Mouse (Mus musculus): ENCODE measurements around the gene Lpin3.
A peak's percentile ranks its signal among the peaks of the same experiment; 100 is the strongest.

Gene Lpin3

GRCm38 (mm10) chr2:160934451-160934850, 54.0 kb downstream of the Lpin3 start:
- no peak for DNase-seq

DNA sequence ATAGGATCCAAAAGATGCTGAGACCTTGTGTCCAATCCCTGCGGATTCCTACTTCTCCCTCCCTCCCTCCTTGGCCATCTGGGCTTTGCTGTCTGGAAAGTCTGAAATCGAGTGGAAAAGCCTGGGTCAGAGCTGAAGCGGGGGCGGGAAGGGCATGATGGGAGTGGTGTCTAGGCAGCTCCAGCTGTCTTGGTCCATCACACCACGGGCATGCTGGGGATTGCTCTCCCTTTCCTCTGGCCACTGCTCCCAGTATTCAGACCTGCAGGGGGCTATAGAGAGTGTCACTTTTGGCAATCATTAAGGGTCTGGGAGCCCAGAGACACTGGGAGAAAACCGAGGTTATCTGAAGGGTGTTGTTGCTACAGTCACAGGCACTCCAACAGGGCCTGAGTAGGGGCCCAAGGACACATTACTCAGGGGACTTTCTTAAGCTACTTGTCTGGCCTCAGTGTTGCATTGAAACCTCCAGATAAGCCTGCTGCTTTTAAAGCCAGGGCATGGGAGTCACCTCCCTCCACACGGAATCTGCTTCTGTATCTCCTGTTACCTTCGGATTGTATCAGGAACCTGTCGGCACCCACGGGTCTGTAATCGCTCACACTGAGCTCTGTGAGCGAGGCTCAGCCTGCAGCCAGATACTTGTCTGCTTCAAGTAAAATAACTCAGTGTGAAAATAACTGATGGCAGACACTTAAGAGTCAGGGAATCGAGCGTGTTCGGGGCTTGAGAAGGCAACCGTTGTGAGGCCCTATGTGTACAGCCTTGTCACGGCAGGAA, 60.6 kb downstream of the Lpin3 start:
- peak; percentile 15 to 41 for DNase-seq

- DNase-seq, result no peak
Measured at GRCm38 (mm10) chr2:160942443-160942842, 62.0 kb downstream of the Lpin3 start.

DNA sequence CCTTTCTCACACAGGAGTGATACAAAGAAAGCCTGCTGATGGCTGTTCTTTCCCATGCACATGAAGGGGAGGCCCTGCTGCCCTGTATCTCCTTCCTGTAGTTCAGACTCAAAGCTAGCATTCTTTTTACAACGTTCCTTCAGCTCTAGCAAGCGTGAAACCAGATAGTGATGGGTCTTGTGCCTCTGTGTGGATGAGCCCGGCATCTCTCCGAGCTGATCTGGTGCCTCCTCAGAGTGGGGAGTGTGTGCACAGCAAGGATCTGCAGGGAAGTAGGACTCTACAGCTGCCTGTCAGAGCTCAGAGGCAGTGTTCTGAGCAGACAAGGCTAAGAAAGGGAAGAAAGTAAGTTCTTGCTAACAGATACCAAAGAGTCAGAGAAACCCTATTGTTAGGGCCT, 71.1 kb downstream of the Lpin3 start:
- no peak for DNase-seq

DNA sequence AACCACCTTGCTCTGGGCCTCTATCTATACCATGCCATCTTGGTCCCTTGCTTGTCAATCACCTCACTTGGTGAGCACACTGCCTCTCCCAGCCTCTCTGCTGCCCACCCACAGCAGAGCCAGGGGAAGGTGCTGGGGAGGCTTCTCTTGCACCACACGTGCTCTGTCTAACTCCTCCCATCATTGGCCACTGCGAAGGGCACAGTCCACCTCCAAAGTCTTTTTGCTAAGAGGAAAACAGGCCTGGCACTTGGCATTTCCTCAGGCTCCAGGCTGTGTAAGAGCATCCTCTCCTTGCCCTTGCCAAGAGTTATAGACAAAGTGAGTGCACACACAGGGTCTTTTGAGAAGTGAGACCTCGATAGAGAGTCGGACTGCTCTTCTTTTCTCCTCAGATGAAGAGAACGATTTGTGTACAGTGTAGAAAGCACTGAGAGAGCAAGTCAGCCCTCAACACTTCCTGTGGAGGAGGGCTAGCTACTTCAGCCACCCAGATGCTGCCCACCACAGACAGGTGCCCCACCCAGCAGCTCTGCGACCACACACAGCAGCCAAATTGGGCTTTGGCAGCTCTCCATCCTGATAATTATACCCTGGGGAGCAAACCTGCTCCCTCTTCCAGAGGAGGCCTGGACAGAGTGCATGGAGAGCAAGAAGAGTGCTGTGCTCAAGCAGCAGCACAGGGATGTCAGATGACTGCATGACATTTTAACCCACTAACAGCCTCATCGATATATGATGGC, 72.8 kb downstream of the Lpin3 start:
- no peak for DNase-seq

DNA sequence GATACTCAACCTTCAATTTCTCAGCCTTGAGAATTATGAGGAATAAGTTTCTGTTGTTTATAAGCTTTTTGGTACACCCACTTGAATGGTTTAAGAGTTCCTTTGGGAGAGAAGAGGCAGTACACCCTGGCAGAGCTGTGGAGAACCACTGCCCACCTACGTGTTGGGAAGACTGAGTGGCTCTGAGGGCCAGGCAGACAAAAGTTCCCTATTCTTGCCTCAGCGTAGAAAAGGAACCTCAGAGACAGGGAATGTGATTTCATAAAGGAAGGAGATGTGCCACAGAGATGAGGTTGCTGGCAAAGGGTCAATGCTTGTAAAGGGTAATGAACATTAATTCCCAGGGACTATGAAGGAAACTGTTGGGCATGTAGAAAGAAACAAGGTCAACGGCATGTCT, 74.1 kb downstream of the Lpin3 start:
- no peak for DNase-seq

GRCm38 (mm10) chr2:160955331-160955730, 74.9 kb downstream of the Lpin3 start:
- DNase-seq, result no peak

Data from lung, postnatal 4 days (tissue).